Mouse (Mus musculus) CD4-positive, CD25-positive, alpha-beta regulatory T cell, adult 9 weeks (primary cell): ENCODE data around the gene AC161166.1. TPM values are rescaled to one million over a fixed set of nuclear protein-coding genes. Genes with fewer than 3 reads are reported as not detected.

ENCODE experiments used
- polyA plus RNA-seq: library from polyadenylated mRNA; unstranded; fragments of 100-300 nt; shearing (Covaris generic); gene quantifications from one replicate; pipeline ENCODE4 v1.2.1, GENCODE M21; 2017

The AC161166.1 gene
- not detected for polyA plus RNA-seq

DNA sequence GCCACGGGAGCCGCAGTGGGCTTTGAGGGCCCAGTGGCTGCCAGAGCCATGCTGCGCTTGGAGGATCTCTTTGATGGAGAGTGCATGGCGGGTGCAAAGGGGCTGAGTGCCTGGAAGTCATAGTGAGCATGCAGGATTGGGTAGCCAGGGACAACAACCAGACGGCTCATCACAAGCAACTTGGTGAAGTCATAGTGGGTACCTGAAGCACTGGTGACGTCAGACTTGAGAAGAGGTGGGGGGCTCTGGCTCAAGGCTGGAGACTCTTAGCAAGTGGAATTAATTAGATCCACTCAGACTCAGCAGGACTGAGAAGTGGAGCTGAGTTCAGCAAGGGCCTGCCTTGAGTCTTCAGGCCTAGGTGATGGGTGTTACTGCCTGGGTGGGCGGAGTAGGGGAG is at the start of gene AC161166.1:
AC161166.1 (minus strand) TSS at position 101 of the 400 bp plus-strand sequence.

DNA sequence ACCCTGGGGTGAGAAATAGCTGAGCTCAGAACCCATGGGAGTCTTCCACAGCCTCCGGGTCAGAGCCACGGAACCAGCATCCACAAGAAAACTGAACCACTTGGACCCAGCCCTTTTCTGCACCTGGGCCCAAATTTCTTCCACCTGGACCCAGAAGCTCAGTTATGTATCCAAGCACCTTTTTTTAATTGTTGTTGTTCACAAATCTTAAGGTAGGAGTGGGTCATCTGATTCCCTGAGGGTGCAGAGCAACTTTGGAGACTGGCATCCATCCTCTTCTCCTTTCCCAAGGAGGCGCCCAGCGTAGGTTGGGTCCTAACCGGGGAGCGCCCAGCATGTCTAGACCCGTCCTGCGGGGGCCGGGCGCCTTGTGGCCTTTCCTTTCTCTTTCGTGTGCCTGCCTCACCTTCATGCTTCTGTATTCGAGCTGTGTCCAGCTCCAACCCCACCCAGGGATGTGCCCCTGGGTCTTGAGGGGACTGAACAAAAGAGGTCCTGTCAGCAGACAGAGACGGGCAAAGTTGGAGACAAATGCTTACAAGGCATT is 33.9 kb upstream of the AC161166.1 start, which contains the start of the genes Pinlyp and Xrcc1:
Pinlyp (minus strand) TSS at position 51 of the 547 bp plus-strand sequence.
Xrcc1 (plus strand) TSS at position 222 of the 547 bp plus-strand sequence.

GRCm38 (mm10) chr7:24530062-24530931 is 18.0 kb upstream of the AC161166.1 start, which contains the start of gene Irgq:
Irgq (plus strand) TSS chr7:24530689.

GRCm38 (mm10) chr7:24506838-24507725 is 5.2 kb downstream of the AC161166.1 start, which contains the start of gene Zfp428:
Zfp428 (plus strand) TSS chr7:24507006.

DNA sequence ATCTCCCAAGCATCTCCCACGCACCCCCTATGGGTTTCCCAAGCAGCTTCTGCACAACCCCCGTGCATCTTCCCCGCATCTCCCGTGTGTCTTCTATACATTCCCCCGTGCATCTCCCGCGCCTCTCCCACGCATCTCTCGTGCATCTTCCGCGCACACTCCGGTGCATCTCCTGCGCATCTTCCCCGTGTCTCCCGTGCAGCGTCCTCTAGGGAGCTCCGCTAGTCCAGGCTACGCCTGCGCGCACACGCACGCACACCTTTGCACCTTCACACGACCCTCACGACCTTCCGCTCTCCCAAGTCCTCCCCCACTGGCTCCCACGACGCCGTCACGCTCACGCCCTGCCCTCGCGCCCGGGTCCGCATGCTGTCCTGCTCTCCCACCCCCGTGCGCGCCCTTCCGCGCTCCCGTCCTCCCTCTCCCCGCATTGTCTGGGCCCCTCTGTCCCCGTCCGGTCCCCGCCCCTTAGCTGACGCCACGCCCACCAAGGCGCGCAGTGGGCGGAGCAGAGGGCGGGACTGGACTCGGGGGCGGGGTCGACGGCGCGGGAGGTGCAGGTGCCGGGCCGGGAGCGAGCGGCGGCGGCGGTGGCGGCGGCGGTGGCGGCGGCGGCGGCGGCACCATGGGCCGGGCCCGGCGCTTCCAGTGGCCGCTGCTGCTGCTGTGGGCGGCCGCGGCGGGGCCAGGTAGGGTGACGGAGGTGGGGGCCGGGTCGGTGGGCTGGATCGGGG is 30.6 kb downstream of the AC161166.1 start, which contains the start of gene Cadm4:
Cadm4 (plus strand) TSS at position 550 of the 734 bp plus-strand sequence.

GRCm38 (mm10) chr7:24462388-24463319 is 49.6 kb downstream of the AC161166.1 start, which contains the start of gene Plaur:
Plaur (plus strand) TSS chr7:24462484.

Other genes with a start within 250 kb of the AC161166.1 start
- gene Zfp93, start 242.0 kb downstream of the AC161166.1 start, polyA plus RNA-seq = 3.7 TPM
- 30.7 TPM for gene Zfp61, start 211.2 kb downstream of the AC161166.1 start, polyA plus RNA-seq
- 14.1 TPM for gene Zfp94, start 195.8 kb downstream of the AC161166.1 start, polyA plus RNA-seq
- not detected for gene Tescl, start 178.5 kb downstream of the AC161166.1 start, polyA plus RNA-seq
- not detected for gene Lypd5, start 163.3 kb downstream of the AC161166.1 start, polyA plus RNA-seq
- gene Kcnn4, start 142.2 kb downstream of the AC161166.1 start, polyA plus RNA-seq = 107 TPM
- 74.8 TPM for gene Smg9, start 112.8 kb downstream of the AC161166.1 start, polyA plus RNA-seq
- gene Irgc1, start 60.2 kb downstream of the AC161166.1 start, polyA plus RNA-seq = 0.55 TPM
- gene Plaur, start 50.0 kb downstream of the AC161166.1 start, polyA plus RNA-seq = 1.9 TPM
- not detected for gene Cadm4, start 30.4 kb downstream of the AC161166.1 start, polyA plus RNA-seq
- gene Zfp428, start 5.4 kb downstream of the AC161166.1 start, polyA plus RNA-seq = 0.63 TPM
- gene Irgq, start 18.2 kb upstream of the AC161166.1 start, polyA plus RNA-seq = 0.67 TPM
- gene Pinlyp, start 33.7 kb upstream of the AC161166.1 start, polyA plus RNA-seq = not detected
- 71.9 TPM for gene Xrcc1, start 33.8 kb upstream of the AC161166.1 start, polyA plus RNA-seq
- gene Ethe1, start 75.1 kb upstream of the AC161166.1 start, polyA plus RNA-seq = 13.7 TPM
- not detected for gene Zfp575, start 75.2 kb upstream of the AC161166.1 start, polyA plus RNA-seq
- 1.1 TPM for gene Phldb3, start 98.3 kb upstream of the AC161166.1 start, polyA plus RNA-seq
- not detected for gene Lypd3, start 124.1 kb upstream of the AC161166.1 start, polyA plus RNA-seq
- gene Tex101, start 164.2 kb upstream of the AC161166.1 start, polyA plus RNA-seq = not detected
- not detected for gene BC049730, start 196.8 kb upstream of the AC161166.1 start, polyA plus RNA-seq
- gene Gm4763, start 214.5 kb upstream of the AC161166.1 start, polyA plus RNA-seq = not detected
- 0.62 TPM for gene Cd177, start 247.9 kb upstream of the AC161166.1 start, polyA plus RNA-seq